Mouse (Mus musculus) right cerebral cortex, adult 18-20 months (tissue): Measurements from ENCODE around the gene Nexn.
A peak's percentile ranks its signal among the peaks of the same experiment; 100 is the strongest.
"Not testable (repeated sequence)": the region's sequence is repeated elsewhere in the genome, so short reads cannot be mapped to it uniquely, and the experiment has no call there.

Source experiments
- DNase-seq: peaks from one replicate; pipeline ENCODE4 v3.0.0; 2022; ENCODE audit warnings: mixed read lengths

The Nexn gene

GRCm38 (mm10) chr3:152231333-152232100 lies 34.6 kb downstream of the Nexn start:
- DNase-seq, result no peak

DNA sequence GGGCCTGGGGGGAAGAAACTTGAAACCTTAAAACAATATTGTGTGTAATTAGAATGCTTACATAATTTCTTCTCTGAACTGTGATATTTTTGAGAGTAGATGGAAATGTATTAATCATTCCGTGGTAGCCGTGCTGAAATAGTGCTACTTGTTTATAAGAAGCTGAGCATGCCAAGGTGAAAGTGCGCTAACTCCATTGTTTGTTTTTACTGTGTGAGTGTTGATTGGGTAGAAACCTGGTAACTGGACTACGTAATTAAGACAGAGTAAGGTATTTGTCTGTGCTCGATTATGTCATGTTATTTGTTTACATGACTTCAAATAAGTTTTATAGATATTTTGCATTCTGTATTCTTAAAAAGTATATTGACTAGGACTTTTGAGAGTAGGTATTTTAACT lies 36.9 kb downstream of the Nexn start:
- DNase-seq, result no peak

DNA sequence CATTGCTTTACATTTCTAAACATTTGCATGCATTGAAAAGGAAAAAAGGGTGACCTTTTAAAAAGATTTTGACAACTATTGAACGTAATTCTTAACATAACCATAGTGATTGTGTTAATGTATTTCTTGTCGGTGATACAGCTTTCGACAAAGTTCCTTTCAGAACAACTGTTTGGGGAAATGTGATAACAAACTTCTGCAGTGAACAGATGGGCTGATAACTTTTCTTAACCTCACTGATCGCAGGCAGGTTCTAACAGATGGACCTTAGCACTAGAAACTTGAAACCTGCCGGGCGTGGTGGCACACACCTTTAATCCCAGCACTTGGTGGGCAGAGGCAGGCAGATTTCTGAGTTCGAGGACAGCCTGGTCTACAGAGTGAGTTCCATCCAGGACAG lies 37.3 kb downstream of the Nexn start:
- no peak for DNase-seq

DNA sequence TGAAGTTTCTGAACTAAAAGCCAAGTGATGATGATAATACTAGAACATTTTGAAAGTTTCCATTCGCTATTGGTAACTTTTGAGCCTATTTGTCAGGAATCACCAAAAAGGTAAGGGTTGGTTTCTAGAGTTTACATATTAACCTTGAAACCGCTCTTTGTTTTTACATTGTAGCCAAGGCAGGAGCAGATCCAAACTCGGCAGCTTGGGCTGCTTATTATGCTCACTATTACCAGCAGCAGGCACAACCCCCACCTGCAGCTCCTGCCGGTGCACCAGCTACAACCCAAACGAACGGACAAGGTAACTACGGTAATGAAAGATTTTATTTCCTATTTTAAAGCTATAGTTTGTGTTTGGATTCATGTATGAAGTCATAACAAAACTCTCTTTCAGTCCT lies 40.2 kb downstream of the Nexn start:
- DNase-seq, result no peak

- no peak for DNase-seq
These were observed 41.2 kb downstream of the Nexn start for GRCm38 (mm10) chr3:152224918-152225317.

GRCm38 (mm10) chr3:152213416-152213815 lies 52.7 kb downstream of the Nexn start:
- no peak for DNase-seq

DNA sequence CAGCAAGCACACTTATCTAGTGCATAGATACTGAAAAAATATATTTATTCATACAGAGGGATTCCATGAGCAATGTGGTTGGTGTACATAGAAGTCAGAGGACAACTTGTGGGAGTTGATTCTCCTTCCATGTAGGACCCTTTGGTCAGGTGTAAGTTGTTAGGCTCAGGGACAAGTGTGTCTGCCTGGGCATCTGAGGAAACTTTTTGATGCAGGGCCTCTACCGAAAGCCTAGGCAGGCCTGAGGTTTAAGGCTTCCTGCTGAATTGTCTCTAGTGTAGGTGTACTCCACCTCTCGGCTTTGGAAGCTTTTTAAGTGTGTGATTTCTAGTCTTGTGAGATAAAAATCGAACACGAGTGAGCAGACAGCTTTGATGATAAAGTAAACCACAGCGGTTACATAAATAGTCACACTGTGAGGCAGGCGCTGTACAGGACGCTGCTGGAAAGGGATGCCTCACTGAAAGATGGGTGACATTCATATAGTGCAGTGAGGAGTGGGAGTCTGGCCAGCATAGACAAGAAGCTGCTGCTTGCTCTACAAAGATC lies 54.3 kb downstream of the Nexn start:
- no peak for DNase-seq

GRCm38 (mm10) chr3:152210728-152211391 lies 55.3 kb downstream of the Nexn start:
- peak; percentile 66 for DNase-seq

- DNase-seq, result peak; percentile 99
These were observed 56.0 kb downstream of the Nexn start, which contains the start of the genes Dnajb4 and Fubp1 for GRCm38 (mm10) chr3:152209967-152210634. Dnajb4 (minus strand) TSS chr3:152210302. Fubp1 (plus strand) TSS chr3:152210422.

- no peak for DNase-seq
These were observed 56.8 kb downstream of the Nexn start for GRCm38 (mm10) chr3:152209177-152209966.

DNA sequence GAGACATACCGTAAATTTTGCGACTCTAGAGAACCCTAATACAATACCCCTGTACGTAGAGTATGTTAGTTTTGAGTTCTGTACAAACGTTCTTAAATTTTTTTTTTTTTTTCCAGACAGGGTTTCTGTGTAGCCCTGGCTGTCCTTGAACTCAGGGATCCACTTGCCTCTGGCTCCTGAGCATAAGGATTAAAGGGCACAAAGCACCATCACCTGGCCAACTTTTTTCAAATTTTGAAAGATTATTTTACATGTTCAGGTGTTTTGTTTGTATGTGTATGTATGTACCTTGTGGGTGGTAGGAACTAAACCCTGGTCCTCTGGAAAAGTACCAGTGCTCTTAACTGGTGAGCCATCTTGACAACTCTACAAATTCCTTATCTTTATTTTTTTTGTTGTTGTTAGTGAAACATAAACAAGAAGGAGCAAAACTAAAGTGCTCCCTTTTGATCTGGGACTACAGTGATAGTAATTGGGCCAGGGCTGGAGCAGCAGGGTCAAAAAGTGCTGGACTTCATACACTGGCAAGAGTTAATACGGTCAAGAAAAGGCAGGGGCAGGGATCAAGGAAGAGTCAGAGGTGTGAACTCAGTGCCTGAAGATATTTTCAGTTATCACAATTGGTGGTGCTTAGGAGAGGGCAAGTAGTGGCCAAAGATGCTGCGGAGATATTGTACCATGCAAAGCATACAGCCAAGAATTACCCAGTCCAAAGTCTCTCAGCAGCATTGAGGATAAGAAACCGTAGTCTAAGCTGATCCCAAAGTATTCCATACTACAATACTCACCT lies 57.9 kb downstream of the Nexn start:
- DNase-seq, result no peak

DNA sequence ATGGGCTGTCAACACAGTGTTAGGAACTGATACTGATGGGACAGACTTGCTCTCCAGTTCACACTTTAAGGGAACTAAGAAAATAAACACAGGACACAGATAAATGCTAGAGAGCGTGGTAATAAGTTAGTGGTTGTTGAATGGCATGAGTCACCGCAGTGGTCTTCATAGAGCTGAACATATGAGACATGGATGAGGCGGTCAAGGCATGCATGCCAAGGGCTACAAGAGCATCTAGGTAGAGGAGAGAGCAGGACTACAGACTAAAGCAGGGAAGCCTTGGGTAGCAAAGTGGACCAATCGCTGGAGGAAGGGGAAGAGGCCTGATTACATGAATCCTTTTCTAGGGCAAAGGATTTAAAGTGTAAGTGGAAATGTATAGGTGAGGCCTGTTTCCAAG lies 59.0 kb downstream of the Nexn start:
- no peak for DNase-seq

- DNase-seq, result no peak
These were observed 61.6 kb downstream of the Nexn start for GRCm38 (mm10) chr3:152204577-152204976.

DNA sequence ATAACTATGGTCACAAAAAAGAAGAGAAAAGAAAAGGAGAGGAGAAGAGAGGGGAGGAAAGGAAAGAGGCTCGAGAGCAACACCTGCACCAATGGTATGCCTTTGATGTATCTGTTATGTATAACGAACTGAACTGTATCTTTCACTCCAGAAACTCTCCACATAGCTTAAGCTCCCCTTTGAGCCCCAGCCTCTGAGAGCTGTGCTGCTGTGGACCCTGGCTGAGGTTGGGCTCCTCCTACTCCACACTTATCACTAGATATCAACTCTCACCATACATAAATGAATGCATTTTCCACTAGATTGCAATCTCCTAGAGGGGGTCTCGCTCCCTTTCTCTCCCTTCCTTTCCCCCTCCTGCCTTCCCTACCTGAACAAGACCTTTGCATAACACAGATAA lies 62.2 kb downstream of the Nexn start:
- no peak for DNase-seq

DNA sequence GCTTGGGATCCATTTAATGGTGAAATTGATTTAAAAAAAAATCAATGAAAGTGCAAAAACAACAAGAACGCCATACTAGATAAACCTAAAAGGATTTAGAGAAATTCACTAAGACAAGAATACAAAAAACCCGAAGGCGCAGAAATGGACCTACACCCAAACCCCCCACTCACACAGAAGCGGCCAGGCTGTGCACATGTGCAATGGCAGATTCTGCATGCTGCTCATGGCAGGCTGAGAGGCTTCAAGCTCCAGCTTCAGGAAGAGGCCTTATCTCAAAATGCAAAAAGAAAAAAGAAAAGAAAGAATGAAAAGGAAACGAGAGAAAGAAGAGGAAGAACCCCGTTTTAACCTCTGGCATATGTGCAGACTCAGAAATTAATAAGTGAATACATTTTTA lies 62.7 kb downstream of the Nexn start:
- no peak for DNase-seq

DNA sequence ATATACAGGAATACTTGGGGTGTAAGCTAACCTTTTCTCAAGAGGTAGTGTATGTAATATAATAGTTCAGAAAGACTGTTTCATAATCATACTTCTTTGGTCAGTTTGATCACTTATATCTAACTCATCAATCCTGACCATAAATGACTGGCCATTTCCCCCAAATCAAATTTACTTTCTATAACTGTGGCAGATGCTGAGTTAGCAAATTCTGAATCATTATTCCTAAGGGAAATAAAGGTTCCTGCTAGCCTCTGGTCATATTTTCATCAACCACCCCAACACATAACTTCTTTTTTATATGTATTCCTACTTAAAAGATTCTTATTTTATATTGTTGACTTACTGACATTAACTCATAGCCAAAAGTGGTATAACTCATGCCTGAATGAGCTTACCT lies 63.2 kb downstream of the Nexn start:
- no peak for DNase-seq

- DNase-seq, result no peak
These were observed 64.5 kb downstream of the Nexn start for GRCm38 (mm10) chr3:152201651-152202050.

DNA sequence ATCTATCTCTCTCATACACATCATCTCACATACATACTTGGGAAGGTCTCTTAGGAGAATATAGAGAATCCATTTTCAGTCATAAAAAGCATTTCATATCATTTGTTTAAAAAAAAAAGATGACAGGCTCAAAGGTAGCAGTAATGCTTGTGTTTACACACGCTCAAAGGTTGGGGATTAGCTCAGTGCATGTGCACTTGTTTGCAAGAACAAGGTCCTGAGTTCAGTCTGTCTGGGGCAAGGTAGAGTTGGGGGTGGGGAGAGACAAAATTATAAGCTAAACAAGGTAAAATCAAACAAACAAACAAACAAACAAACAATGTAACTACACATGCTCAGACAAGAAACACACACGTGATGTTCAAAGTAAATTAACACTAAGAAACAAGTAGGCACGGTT lies 65.0 kb downstream of the Nexn start:
- no peak for DNase-seq

GRCm38 (mm10) chr3:152199125-152199524 lies 67.0 kb downstream of the Nexn start:
- DNase-seq, result no peak

DNA sequence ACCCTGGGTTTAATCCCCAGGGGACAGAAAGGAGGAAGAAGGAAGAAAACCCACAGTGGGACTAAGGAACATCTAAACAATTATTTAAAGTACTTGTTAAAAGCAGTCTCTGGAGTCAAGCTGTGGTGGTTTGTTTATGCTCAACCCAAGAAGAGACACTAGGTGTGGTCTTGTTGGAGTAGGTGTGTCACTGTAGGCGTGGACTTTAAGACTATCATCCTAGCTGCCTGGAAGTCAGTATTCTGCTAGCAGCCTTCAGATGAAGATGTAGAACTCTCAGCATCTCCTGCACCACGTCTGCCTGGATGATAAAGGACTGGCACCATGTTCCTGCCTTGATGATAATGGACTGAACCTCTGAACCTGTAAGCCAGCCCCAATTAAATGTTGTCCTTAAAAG lies 68.9 kb downstream of the Nexn start:
- not testable (repeated sequence) for DNase-seq

DNA sequence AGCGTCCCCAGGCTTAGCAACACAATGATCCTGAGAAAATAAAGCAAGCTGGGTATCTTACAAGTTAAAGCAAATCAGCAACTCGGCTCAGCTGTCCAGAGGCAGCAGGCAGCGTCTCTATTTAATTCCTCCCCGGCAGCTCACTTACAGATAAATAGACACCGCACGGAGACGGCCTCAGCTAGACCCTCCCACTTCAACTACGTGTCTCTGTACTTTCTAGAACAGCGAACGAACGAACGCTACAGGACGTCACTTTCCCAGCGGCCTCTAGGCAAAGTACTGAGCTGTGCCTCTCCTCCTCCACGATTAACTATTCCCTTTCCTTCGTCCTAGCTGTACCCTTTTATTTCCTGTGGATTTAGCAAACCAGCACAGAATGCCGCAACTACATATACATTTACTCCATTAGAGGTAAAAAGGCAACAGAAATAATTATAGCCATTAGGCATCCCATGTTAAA lies 72.5 kb downstream of the Nexn start:
- peak; percentile 94 for DNase-seq

- no peak for DNase-seq
These were observed 73.0 kb downstream of the Nexn start for GRCm38 (mm10) chr3:152193177-152193576.
